Mouse (Mus musculus) lung, embryonic 15.5 days (tissue): Measurements from ENCODE around the gene Ghr. TPM values are rescaled to one million over a fixed set of nuclear protein-coding genes. Genes with fewer than 3 reads are reported as not detected.

Experiments
- ATAC-seq: fragments of 200-750 bp; cut with Nextera tagmentation; 2 replicates; pipeline ENCODE4 v1.8.0; 2017; ENCODE audit warnings: moderate number of reproducible peaks, borderline replicate concordance; ENCODE audit not compliant: low FRiP score, low TSS enrichment; ENCODE audit errors: extremely low read depth
- H3K27ac ChIP-seq: fragments of 300-500 bp; sonication (generic); 2 replicates; pipeline ENCODE4 v1.5.1; 2015; ENCODE audit warnings: moderate library complexity, mild to moderate bottlenecking, inconsistent platforms
- H3K27me3 ChIP-seq: fragments of 300-500 bp; sonication (generic); 2 replicates; pipeline ENCODE4 v1.6.1; 2015; ENCODE audit warnings: inconsistent platforms
- H3K36me3 ChIP-seq: fragments of 300-500 bp; sonication (generic); 2 replicates; pipeline ENCODE4 v1.6.1; 2015; ENCODE audit warnings: inconsistent platforms
- H3K4me1 ChIP-seq: fragments of 300-500 bp; sonication (generic); 2 replicates; pipeline ENCODE4 v1.6.1; 2015; ENCODE audit warnings: inconsistent platforms
- H3K4me2 ChIP-seq: fragments of 300-500 bp; sonication (generic); 2 replicates; pipeline ENCODE4 v1.6.1; 2015; ENCODE audit warnings: inconsistent platforms, mild to moderate bottlenecking, moderate library complexity
- H3K4me3 ChIP-seq: fragments of 300-500 bp; sonication (generic); 2 replicates; pipeline ENCODE4 v1.5.1; 2015; ENCODE audit warnings: mild to moderate bottlenecking, inconsistent platforms
- H3K9ac ChIP-seq: fragments of 300-500 bp; sonication (generic); 2 replicates; pipeline ENCODE4 v1.6.1; 2015; ENCODE audit warnings: inconsistent platforms
- H3K9me3 ChIP-seq: fragments of 300-500 bp; sonication (generic); 2 replicates; pipeline ENCODE4 v1.6.1; 2016; ENCODE audit warnings: inconsistent platforms
- WGBS: fragments of 180-500 bp; shearing (Covaris S2); methylation state at CpG from one replicate; pipeline ENCODE4 v1.1.7; 2015; 5-methylcytosine and 5-hydroxymethylcytosine counted together
- polyA plus RNA-seq: library from polyadenylated mRNA; unstranded; fragments of >200 nt; fragmentation: Nextera tagmentation; extraction: Ambion mirVana; gene quantifications from 2 replicates; pipeline ENCODE4 v1.2.1, GENCODE M21; 2015

Gene Ghr
- polyA plus RNA-seq, 1 experiment from 2014 or later: 100 TPM

DNA sequence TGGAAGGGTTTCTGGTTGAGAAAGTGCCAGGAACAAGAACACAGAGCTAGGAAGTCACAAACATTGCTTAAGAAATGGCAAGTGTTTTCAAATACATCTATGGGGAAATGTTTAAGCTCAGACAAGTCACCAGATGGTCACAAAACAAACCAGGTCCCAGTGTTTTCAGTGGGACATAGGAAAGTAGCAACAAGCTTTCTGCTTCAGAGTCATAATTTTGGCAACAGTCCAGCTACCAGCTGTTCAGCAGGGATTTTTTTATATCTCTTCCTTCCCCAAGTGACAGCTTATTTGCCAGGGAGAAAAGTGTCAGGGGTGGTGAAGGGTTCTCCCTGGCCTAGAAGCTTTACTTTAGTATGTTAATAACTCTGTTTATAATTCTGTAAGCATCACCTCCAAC lies 270.4 kb downstream of the Ghr start:
- ATAC-seq: no peak; the same call in 1 of the 2 replicates
- H3K4me2 ChIP-seq: no peak overlapping the region
- no peaks in the 10 kb centered on the region for H3K9me3 ChIP-seq
- H3K27ac ChIP-seq: no peak overlapping the region
- no peak overlapping the region for H3K4me3 ChIP-seq
- H3K36me3 ChIP-seq: no peaks in the 10 kb centered on the region
- H3K27me3 ChIP-seq: no peaks in the 10 kb centered on the region
- H3K4me1 ChIP-seq: no peaks in the 10 kb centered on the region
- H3K9ac ChIP-seq: no peak overlapping the region

DNA sequence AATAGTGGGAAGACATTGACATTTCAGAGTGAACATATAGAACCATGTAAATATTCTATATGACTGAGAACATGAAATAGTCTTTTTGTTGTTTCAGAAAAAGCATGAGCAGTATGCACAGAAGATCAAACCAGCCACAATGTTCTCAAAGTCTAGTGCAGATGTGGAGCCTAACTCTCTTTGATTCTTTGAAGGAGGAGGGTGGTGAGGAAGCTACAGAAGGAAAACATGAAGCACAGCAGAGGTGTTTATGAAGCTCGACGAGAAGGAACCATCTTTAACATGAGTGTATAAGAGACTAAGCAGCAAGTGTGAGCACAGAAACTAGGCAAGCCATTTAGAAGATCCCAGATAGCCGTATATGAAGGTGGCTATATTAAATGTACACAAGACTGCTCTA lies 273.4 kb downstream of the Ghr start:
- ATAC-seq: no peak
- no peaks in the 10 kb centered on the region for H3K36me3 ChIP-seq
- no peak overlapping the region for H3K4me3 ChIP-seq
- 76% methylated on average over 3 of the region's 3 CpGs for WGBS
- H3K4me1 ChIP-seq: no peaks in the 10 kb centered on the region
- no peak overlapping the region for H3K27ac ChIP-seq
- no peaks in the 10 kb centered on the region for H3K27me3 ChIP-seq
- H3K4me2 ChIP-seq: no peak overlapping the region
- no peaks in the 10 kb centered on the region for H3K9me3 ChIP-seq
- H3K9ac ChIP-seq: no peak overlapping the region

DNA sequence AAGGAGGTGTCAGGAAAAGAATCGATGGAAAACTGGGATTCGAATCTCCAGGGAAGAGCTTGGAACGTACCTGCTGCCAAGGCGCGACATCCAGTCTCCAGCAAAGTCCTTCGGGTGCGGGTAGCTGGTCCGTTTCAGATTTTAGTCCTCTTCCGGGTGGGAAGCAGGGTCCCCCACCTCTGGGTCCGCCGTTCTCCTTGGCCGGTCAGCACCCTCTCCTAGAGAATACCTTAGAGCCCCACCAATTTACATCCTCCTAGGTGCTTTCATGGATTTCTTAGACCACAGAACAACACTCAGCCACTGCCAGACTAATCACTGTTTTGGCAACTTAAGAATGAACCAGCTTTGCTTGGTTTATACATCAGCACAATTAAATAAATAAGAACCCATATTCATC lies 279.9 kb downstream of the Ghr start, which contains the start of gene Ccdc152:
Gene Ccdc152 (minus strand): TSS at position 101 of the 400 bp plus-strand sequence.
- ATAC-seq: no peak
- no peak within 1 kb of the TSS for H3K9ac ChIP-seq
- no peaks in the 10 kb centered on the region for H3K4me1 ChIP-seq
- H3K36me3 ChIP-seq: no peaks in the 10 kb centered on the region
- H3K4me2 ChIP-seq: no peak within 1 kb of the TSS
- WGBS: 85% methylated on average over 12 of the region's 12 CpGs
- no peak within 1 kb of the TSS for H3K4me3 ChIP-seq
- H3K9me3 ChIP-seq: no peaks in the 10 kb centered on the region
- H3K27ac ChIP-seq: no peak within 1 kb of the TSS
- no peaks in the 10 kb centered on the region for H3K27me3 ChIP-seq

DNA sequence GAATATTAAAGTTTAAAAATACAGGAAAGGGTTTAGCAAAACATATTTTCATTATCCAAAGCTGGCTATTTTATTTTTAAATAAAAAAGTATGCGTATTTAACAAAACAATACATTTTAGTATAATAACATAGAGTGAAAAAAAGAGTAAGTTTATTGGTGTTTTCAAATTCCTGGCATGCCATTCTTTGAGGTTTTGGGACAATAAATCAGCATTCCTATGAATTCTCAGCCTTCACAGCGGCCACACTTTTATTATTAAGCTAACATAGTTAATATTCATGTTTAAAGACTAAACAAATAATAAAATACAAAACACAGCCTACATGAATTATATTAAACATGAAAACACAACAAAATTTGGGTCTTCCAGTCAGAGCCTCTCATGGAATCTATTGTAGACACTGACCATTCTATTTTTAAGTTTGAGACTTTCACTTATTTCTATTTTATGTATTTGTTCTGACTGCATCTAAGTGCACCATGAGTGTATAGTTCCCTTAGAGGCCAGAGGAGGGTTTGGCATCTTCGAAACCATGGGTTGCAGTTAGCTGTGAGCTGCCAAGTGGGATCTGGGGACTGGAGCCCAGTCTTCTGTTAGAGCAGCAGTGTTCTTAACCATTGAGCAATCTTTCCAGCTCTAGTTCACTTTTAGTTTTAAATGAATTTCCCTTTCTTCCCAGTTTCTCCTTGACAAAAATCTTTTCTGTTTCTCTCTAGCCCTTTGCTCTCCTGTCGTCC lies 282.8 kb downstream of the Ghr start:
- H3K27ac ChIP-seq: no peak overlapping the region
- 67% methylated on average over 4 of the region's 4 CpGs for WGBS
- no peak overlapping the region for H3K9ac ChIP-seq
- no peak for ATAC-seq
- no peaks in the 10 kb centered on the region for H3K4me1 ChIP-seq
- no peaks in the 10 kb centered on the region for H3K27me3 ChIP-seq
- no peak overlapping the region for H3K4me2 ChIP-seq
- no peaks in the 10 kb centered on the region for H3K36me3 ChIP-seq
- no peak overlapping the region for H3K4me3 ChIP-seq
- H3K9me3 ChIP-seq: no peaks in the 10 kb centered on the region

GRCm38 (mm10) chr15:3297615-3298014 lies 285.7 kb downstream of the Ghr start:
- H3K36me3 ChIP-seq: no peaks in the 10 kb centered on the region
- no peak overlapping the region for H3K4me2 ChIP-seq
- H3K9me3 ChIP-seq: no peaks in the 10 kb centered on the region
- H3K9ac ChIP-seq: no peak overlapping the region
- H3K4me3 ChIP-seq: no peak overlapping the region
- no peak for ATAC-seq
- no peak overlapping the region for H3K27ac ChIP-seq
- no peaks in the 10 kb centered on the region for H3K4me1 ChIP-seq
- WGBS: 74% methylated on average over 8 of the region's 8 CpGs
- no peaks in the 10 kb centered on the region for H3K27me3 ChIP-seq

DNA sequence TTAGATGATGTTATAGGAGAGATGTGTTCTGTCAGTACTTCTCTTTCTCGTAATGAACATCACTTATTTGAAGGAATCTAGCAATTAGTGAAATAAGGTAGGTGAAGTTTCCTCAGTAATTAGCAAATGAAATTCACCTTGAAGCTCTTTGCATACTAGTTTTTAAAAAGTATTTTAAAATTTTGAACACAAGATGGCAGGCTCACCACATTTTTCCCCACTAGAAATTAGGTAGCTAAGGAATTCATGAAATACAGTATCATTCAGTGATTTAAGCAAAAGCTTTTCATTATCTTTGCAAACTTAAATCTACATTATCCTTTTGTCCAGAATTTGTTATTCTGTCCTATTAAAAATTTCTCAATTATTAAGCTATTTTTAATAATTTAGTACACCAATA lies 287.3 kb downstream of the Ghr start:
- no peak overlapping the region for H3K4me2 ChIP-seq
- no peaks in the 10 kb centered on the region for H3K36me3 ChIP-seq
- H3K4me3 ChIP-seq: no peak overlapping the region
- no peaks in the 10 kb centered on the region for H3K4me1 ChIP-seq
- no peaks in the 10 kb centered on the region for H3K9me3 ChIP-seq
- no peak overlapping the region for H3K27ac ChIP-seq
- ATAC-seq: no peak
- no peaks in the 10 kb centered on the region for H3K27me3 ChIP-seq
- H3K9ac ChIP-seq: no peak overlapping the region
- 68% methylated on average over 1 of the region's 1 CpGs for WGBS

GRCm38 (mm10) chr15:3293477-3293876 lies 289.8 kb downstream of the Ghr start:
- H3K4me2 ChIP-seq: no peak overlapping the region
- no peak overlapping the region for H3K27ac ChIP-seq
- no peak overlapping the region for H3K4me3 ChIP-seq
- whole genome bisulfite sequencing: 39% methylated on average over 1 of the region's 1 CpGs
- no peaks in the 10 kb centered on the region for H3K27me3 ChIP-seq
- H3K9ac ChIP-seq: no peak overlapping the region
- H3K36me3 ChIP-seq: no peaks in the 10 kb centered on the region
- no peaks in the 10 kb centered on the region for H3K9me3 ChIP-seq
- no peak for ATAC-seq
- no peaks in the 10 kb centered on the region for H3K4me1 ChIP-seq

DNA sequence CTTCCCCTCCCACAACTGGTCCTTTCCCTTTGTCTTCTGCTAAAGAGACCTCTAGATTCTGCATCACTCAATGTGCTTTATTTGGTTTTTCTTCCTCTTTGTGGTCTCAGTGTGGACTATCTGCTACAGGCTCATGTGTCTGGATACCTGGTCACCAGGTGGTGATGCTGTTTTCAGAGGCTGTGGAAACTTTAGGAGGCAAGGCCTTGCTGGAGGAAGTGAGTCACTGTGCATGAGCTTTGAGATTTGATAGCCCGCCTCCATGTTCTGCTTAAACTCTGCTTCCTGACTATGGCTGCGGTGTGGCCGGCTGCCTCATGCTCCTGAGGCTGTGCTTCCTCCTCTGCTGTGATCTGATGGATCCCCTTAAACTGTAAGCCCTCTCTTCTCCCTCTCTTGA lies 292.9 kb downstream of the Ghr start:
- no peaks in the 10 kb centered on the region for H3K4me1 ChIP-seq
- H3K27ac ChIP-seq: no peak overlapping the region
- no peak overlapping the region for H3K9ac ChIP-seq
- no peak overlapping the region for H3K4me2 ChIP-seq
- no peaks in the 10 kb centered on the region for H3K36me3 ChIP-seq
- H3K27me3 ChIP-seq: no peaks in the 10 kb centered on the region
- 84% methylated on average over 3 of the region's 3 CpGs for WGBS
- no peak for ATAC-seq
- no peak overlapping the region for H3K4me3 ChIP-seq
- no peaks in the 10 kb centered on the region for H3K9me3 ChIP-seq

GRCm38 (mm10) chr15:3286032-3286431 lies 297.3 kb downstream of the Ghr start:
- ATAC-seq: no peak
- Histone ChIP-seq H3K27ac (no peak overlapping the region), H3K4me1 (no peaks in the 10 kb centered on the region), H3K9ac (no peak overlapping the region), H3K36me3 (no peaks in the 10 kb centered on the region), H3K4me3 (no peak overlapping the region), H3K4me2 (no peak overlapping the region), H3K9me3 (no peaks in the 10 kb centered on the region), H3K27me3 (no peaks in the 10 kb centered on the region)

- H3K27me3 ChIP-seq: no peaks in the 10 kb centered on the region
- no peaks in the 10 kb centered on the region for H3K9me3 ChIP-seq
- H3K36me3 ChIP-seq: peaks cover 11% of the 10 kb centered on the region
- H3K27ac ChIP-seq: no peak overlapping the region
- WGBS: 83% methylated on average over 1 of the region's 1 CpGs
- H3K4me1 ChIP-seq: no peaks in the 10 kb centered on the region
- no peak for ATAC-seq
- no peak overlapping the region for H3K4me2 ChIP-seq
- H3K4me3 ChIP-seq: no peak overlapping the region
- H3K9ac ChIP-seq: no peak overlapping the region
These were observed 301.6 kb downstream of the Ghr start for GRCm38 (mm10) chr15:3281737-3282136.

GRCm38 (mm10) chr15:3281216-3281615 lies 302.1 kb downstream of the Ghr start:
- H3K4me1 ChIP-seq: no peaks in the 10 kb centered on the region
- no peak overlapping the region for H3K4me3 ChIP-seq
- no peaks in the 10 kb centered on the region for H3K9me3 ChIP-seq
- peaks cover 11% of the 10 kb centered on the region for H3K36me3 ChIP-seq
- no peaks in the 10 kb centered on the region for H3K27me3 ChIP-seq
- no peak overlapping the region for H3K4me2 ChIP-seq
- no peak overlapping the region for H3K9ac ChIP-seq
- no peak for ATAC-seq
- H3K27ac ChIP-seq: no peak overlapping the region

DNA sequence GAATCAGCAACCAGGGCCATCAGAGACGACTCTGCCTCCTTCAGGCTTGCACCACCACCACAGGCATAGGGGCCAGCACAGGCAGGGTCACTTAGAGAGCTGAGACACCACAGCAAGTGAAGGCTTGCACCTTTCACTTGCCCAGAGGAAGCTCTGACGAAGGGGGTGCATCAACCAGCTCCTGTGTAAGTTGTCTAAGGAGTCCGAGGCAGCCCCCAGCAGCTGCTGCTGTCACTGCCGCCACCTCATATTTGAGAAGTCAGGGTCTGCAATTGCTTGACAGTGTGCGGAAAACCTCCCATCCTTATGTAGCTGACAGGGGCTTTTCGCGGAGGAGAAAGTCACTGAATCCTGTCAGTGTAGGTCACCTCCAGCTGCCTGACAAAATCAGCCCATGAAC lies 304.1 kb downstream of the Ghr start:
- 69% methylated on average over 7 of the region's 7 CpGs for WGBS
- Histone ChIP-seq H3K9me3 (no peaks in the 10 kb centered on the region), H3K4me2 (no peak overlapping the region), H3K27me3 (no peaks in the 10 kb centered on the region), H3K27ac (no peak overlapping the region), H3K4me3 (no peak overlapping the region), H3K9ac (no peak overlapping the region), H3K4me1 (no peaks in the 10 kb centered on the region), H3K36me3 (peaks cover 17% of the 10 kb centered on the region)
- no peak for ATAC-seq

DNA sequence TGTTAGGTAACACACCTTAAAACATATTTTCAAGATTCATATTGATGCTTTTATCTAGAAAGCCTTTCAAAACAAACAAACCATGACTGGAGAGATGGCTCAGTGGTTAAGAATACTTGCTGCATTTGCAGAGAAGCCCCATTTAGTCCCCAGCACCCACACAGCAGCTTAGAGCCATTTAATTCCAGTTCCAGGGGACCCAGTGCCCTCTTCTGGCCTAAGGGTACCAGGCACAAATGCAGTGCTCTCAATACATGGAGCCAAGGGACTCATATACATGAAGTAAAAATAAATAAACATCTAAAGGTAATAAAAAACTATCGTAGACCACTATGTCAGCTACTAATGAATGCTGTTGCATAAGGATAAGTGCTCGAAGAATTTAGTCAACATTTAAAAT lies 305.9 kb downstream of the Ghr start:
- Histone ChIP-seq H3K4me3 (no peak overlapping the region), H3K4me2 (no peak overlapping the region), H3K27me3 (no peaks in the 10 kb centered on the region), H3K4me1 (no peaks in the 10 kb centered on the region), H3K9ac (no peak overlapping the region), H3K27ac (no peak overlapping the region), H3K9me3 (no peaks in the 10 kb centered on the region), H3K36me3 (peaks cover 17% of the 10 kb centered on the region)
- WGBS: 80% methylated on average over 2 of the region's 2 CpGs
- no peak for ATAC-seq
